Mouse (Mus musculus): ENCODE data around the gene Dnajc6.

- TF ChIP-seq CTCF (IDR thresholded peaks at IDR 0.05; ENCODE audit: extremely low read depth, insufficient read length, insufficient replicate concordance, low read depth, low read length) (no peak), POLR2A (IDR thresholded peaks at IDR 0.05; ENCODE audit: low read depth, low read length) (no peak)
These were observed 35.5 kb downstream of the Dnajc6 start for GRCm38 (mm10) chr4:101531901-101532300.
